Mouse (Mus musculus): ENCODE measurements at regions not wholly inside any gene's neighbourhood (a gene's known extent, or its start where the extent isn't known, plus 50 kb on each side); places are given as distances from the start of the nearest gene placed in this dataset.

GRCm38 (mm10) chr12:52435795-52436211 lies 68.0 kb upstream of the Arhgap5 start:
- H3K27me3 ChIP-seq (ENCODE audit: control insufficient read depth in 1 of 2, insufficient read depth in 2 of 2, low read length in 2 of 2), result peaks cover 2% of the 10 kb centered on the region in 2 experiments; a peak in 3 of 4 replicates
- TF ChIP-seq HCFC1 (IDR thresholded peaks at IDR 0.05; ENCODE audit: low read depth, low read length), result no peak
- no peak for TF ChIP-seq NRF1 (IDR thresholded peaks at IDR 0.05; ENCODE audit: insufficient read depth, low read depth, low read length, poor library complexity, severe bottlenecking)
- no peak for TF ChIP-seq RCOR1 (IDR thresholded peaks at IDR 0.05; ENCODE audit: low read depth, low read length)
- no peak for TF ChIP-seq ELF1 (IDR thresholded peaks at IDR 0.05; ENCODE audit: low read depth, low read length)
- TF ChIP-seq GATA1 (IDR thresholded peaks at IDR 0.05; ENCODE audit: low read depth, low read length), result no peak
- TF ChIP-seq CHD2 (IDR thresholded peaks at IDR 0.05; ENCODE audit: low read length), result no peak
- TF ChIP-seq SIN3A (IDR thresholded peaks at IDR 0.05; ENCODE audit: low read length), result no peak
- no peak for TF ChIP-seq NELFE (IDR thresholded peaks at IDR 0.05; ENCODE audit: low read depth, low read length)
- TF ChIP-seq E2F4 (IDR thresholded peaks at IDR 0.05; ENCODE audit: borderline replicate concordance, low read depth, low read length), result no peak
- no peak for TF ChIP-seq UBTF (IDR thresholded peaks at IDR 0.05; ENCODE audit: borderline replicate concordance, insufficient read depth, low read depth, low read length)
- TF ChIP-seq ZKSCAN1 (IDR thresholded peaks at IDR 0.05; ENCODE audit: low read depth, low read length), result no peak
- no peak for TF ChIP-seq RAD21 (IDR thresholded peaks at IDR 0.05; ENCODE audit: low read depth, low read length)
- TF ChIP-seq KAT2A (conservative IDR thresholded peaks at IDR 0.05; ENCODE audit: low read depth, low read length), result no peak
- TF ChIP-seq MAX (IDR thresholded peaks at IDR 0.05; ENCODE audit: low read length), result no peak
- TF ChIP-seq POLR2A (IDR thresholded peaks at IDR 0.05; ENCODE audit: control insufficient read depth in 1 of 2, insufficient read depth in 1 of 2, low read depth in 1 of 2, low read length in 2 of 2, poor library complexity in 1 of 2), result no peak
- no peaks in the 10 kb centered on the region for H3K36me3 ChIP-seq (ENCODE audit: control insufficient read depth in 1 of 2, insufficient read depth in 2 of 2, low read length in 2 of 2)
- no peak overlapping the region for H3K4me3 ChIP-seq (ENCODE audit: control insufficient read depth in 1 of 2, insufficient read depth in 1 of 2, low read depth in 2 of 2, low read length in 2 of 2)
- H3K79me2 ChIP-seq (ENCODE audit: control insufficient read depth, insufficient read depth, low read length, poor library complexity), result no peaks in the 10 kb centered on the region
- no peak overlapping the region for H3K9ac ChIP-seq (ENCODE audit: control insufficient read depth, low read depth, low read length, poor library complexity, severe bottlenecking)
- H3K4me1 ChIP-seq (ENCODE audit: control insufficient read depth in 1 of 2, insufficient read depth in 2 of 2, low read length in 2 of 2), result no peaks in the 10 kb centered on the region
- no peak for DNase-seq (ENCODE audit: low read depth, low spot score)
- no peaks in the 10 kb centered on the region for H3K9me3 ChIP-seq (replicated peaks; ENCODE audit: insufficient read depth, low read length)
- H3K27ac ChIP-seq (ENCODE audit: control insufficient read depth, low read depth, low read length), result no peak overlapping the region

DNA sequence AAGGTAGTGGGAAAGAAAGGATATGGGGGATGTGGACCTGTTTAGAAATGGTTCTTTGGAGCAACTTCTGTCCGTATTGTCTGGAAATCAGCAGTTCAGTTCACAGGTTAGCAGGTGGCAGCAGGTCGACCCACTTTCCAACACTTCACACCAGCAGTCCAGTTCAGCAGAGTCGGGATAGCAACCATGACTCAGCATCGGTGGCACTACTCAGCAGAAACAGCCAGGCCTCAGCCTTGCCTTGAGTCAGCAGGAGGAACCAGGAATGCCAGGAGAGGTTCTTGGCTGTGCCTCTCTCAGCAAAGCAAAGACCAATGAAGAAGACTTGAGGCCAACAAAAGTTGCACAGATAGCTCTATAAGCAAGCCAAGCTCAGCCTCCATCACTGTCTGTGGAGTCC lies 66.8 kb upstream of the Arhgap5 start:
- Histone ChIP-seq H3K36me3 (ENCODE audit: control insufficient read depth in 1 of 2, insufficient read depth in 2 of 2, low read length in 2 of 2) (no peaks in the 10 kb centered on the region), H3K79me2 (ENCODE audit: control insufficient read depth, insufficient read depth, low read length, poor library complexity) (no peaks in the 10 kb centered on the region), H3K4me1 (ENCODE audit: control insufficient read depth in 1 of 2, insufficient read depth in 2 of 2, low read length in 2 of 2) (no peaks in the 10 kb centered on the region), H3K9ac (ENCODE audit: control insufficient read depth, low read depth, low read length, poor library complexity, severe bottlenecking) (no peak overlapping the region), H3K9me3 (replicated peaks; ENCODE audit: insufficient read depth, low read length) (no peaks in the 10 kb centered on the region), H3K4me3 (ENCODE audit: control insufficient read depth in 1 of 2, insufficient read depth in 1 of 2, low read depth in 2 of 2, low read length in 2 of 2) (no peak overlapping the region), H3K27me3 (ENCODE audit: control insufficient read depth in 1 of 2, insufficient read depth in 2 of 2, low read length in 2 of 2) (peaks cover 0 to 4% of the 10 kb centered on the region in 2 experiments; a peak in 2 of 4 replicates), H3K27ac (ENCODE audit: control insufficient read depth, low read depth, low read length) (no peak overlapping the region)
- DNase-seq (ENCODE audit: low read depth, low spot score), result no peak
- TF ChIP-seq UBTF (IDR thresholded peaks at IDR 0.05; ENCODE audit: borderline replicate concordance, insufficient read depth, low read depth, low read length) (no peak), CHD2 (IDR thresholded peaks at IDR 0.05; ENCODE audit: low read length) (no peak), ZNF384 (IDR thresholded peaks at IDR 0.05; ENCODE audit: low read depth, low read length) (no peak), KAT2A (conservative IDR thresholded peaks at IDR 0.05; ENCODE audit: low read depth, low read length) (no peak), CHD1 (IDR thresholded peaks at IDR 0.05; ENCODE audit: low read depth, low read length) (no peak), ELF1 (IDR thresholded peaks at IDR 0.05; ENCODE audit: low read depth, low read length) (no peak), RAD21 (IDR thresholded peaks at IDR 0.05; ENCODE audit: low read depth, low read length) (no peak), USF1 (IDR thresholded peaks at IDR 0.05; ENCODE audit: low read depth, low read length) (no peak), POLR2AphosphoS2 (IDR thresholded peaks at IDR 0.05; ENCODE audit: low read length) (no peak), SIN3A (IDR thresholded peaks at IDR 0.05; ENCODE audit: low read length) (no peak), NRF1 (IDR thresholded peaks at IDR 0.05; ENCODE audit: insufficient read depth, low read depth, low read length, poor library complexity, severe bottlenecking) (no peak), EP300 (IDR thresholded peaks at IDR 0.05; ENCODE audit: low read depth in 1 of 2, low read length in 2 of 2) (no peak), ZMIZ1 (IDR thresholded peaks at IDR 0.05; ENCODE audit: low read depth, low read length) (no peak)
